Mouse (Mus musculus) macrophage (primary cell): ENCODE results near the gene Retreg3. TPM values are rescaled to one million over a fixed set of nuclear protein-coding genes. Genes with fewer than 3 reads are reported as not detected.

Experiments
- H3K27ac ChIP-seq: fragments of 350-480 bp; formaldehyde crosslinking; 2 replicates; pipeline ENCODE4 v1.9.0; 2021
- H3K36me3 ChIP-seq: fragments of 350-480 bp; formaldehyde crosslinking; 2 replicates; pipeline ENCODE4 v1.9.0; 2021; ENCODE audit errors: inconsistent target
- H3K4me3 ChIP-seq: fragments of 350-480 bp; formaldehyde crosslinking; 2 replicates; pipeline ENCODE4 v1.9.0; 2021; ENCODE audit errors: inconsistent target
- H3K79me2 ChIP-seq: fragments of 350-480 bp; formaldehyde crosslinking; 2 replicates; pipeline ENCODE4 v1.9.0; 2021; ENCODE audit errors: inconsistent target
- WGBS: methylation state at CpG from one replicate; pipeline ENCODE4 v1.1.7; 2026; ENCODE audit warnings: inconsistent platforms; ENCODE audit not compliant: missing documents; 5-methylcytosine and 5-hydroxymethylcytosine counted together
- polyA plus RNA-seq: library from polyadenylated mRNA; stranded (reverse); fragments of 250-400 nt; gene quantifications from 3 replicates; pipeline ENCODE4 v1.2.4, GENCODE M21; 2018; ENCODE audit warnings: inconsistent platforms

Gene Retreg3
- polyA plus RNA-seq, 1 experiment from 2014 or later, result 38.2 TPM

DNA sequence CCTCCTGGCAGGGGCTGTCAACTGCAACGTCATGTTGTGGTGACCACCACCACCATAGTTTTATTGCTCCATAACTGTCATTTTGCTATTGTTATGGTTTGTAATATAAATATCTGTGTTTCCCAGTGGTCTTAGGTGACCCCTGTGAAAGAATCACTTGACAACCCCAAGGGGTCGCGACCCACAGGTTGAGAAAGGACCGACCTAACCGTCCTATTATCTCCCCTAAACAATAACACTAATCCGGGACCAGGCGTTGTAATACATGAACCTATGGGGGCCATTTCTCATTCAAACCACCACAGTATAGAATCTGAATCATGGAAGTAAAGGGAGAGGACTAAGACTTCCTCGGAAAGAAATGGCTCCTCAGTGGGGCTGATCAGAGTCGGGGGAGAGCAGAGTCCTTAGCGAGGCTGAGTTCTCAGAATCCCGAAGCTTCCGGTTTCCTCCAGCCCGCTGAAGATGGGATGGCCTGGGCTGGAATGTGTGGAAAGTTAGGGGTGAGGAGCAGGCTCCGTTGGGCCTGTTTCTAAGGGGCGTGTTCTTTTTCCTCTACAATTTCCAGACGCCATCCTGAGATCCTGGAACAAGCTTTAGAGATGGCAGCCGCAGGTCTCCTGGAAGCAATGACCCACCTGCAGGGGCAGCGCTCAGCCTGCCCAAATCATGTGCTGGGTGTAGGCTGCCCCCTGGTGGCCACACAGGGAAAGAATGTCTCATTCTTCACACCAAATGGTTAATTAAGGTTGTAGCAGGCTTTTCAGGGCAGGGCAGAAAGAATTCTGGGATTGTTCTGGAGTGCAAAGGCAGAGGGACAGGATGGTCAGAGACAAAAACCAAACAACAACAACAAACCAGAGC lies 52.9 kb downstream of the Retreg3 start:
- 39% methylated on average over 18 of the region's 18 CpGs for WGBS
- no peak overlapping the region for H3K4me3 ChIP-seq
- peaks cover 15% of the 10 kb centered on the region; the same call in 1 of the 2 replicates for H3K79me2 ChIP-seq
- no peak overlapping the region for H3K27ac ChIP-seq
- peaks cover 8% of the 10 kb centered on the region; the same call in 1 of the 2 replicates for H3K36me3 ChIP-seq

DNA sequence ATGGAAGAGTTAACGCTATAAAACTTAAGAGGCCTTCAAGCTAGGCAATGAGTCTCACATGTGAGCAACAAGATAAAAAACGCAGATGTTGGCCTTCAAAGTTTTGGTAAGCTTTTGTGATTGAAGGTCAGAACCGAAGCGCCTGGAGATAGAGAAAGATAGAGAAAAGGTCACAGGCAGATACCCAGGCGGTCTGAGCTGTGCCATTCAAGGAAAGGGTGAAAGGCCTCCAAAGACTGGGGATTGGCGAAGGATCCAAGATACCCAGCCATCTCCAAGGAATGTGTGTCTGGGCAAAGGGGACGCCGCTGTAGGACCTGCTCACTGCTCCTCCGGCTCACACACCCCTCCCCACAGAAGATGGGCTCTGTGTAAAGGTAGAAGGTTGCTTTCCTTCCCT lies 54.7 kb downstream of the Retreg3 start:
- 94% methylated on average over 9 of the region's 9 CpGs for WGBS
- no peaks in the 10 kb centered on the region for H3K79me2 ChIP-seq
- H3K36me3 ChIP-seq, result peaks cover 14% of the 10 kb centered on the region; the same call in 1 of the 2 replicates
- no peak overlapping the region for H3K27ac ChIP-seq
- H3K4me3 ChIP-seq, result no peak overlapping the region

- Histone ChIP-seq H3K4me3 (no peak overlapping the region), H3K36me3 (peaks cover 17% of the 10 kb centered on the region; the same call in 1 of the 2 replicates), H3K27ac (no peak overlapping the region), H3K79me2 (no peaks in the 10 kb centered on the region)
- 89% methylated on average over 4 of the region's 4 CpGs for WGBS
These were observed 55.2 kb downstream of the Retreg3 start for GRCm38 (mm10) chr11:101064462-101064861.

- Histone ChIP-seq H3K79me2 (no peaks in the 10 kb centered on the region), H3K36me3 (peaks cover 18% of the 10 kb centered on the region; the same call in 1 of the 2 replicates), H3K4me3 (no peak overlapping the region), H3K27ac (peak overlapping the region; percentile 71)
- 10% methylated on average over 12 of the region's 12 CpGs for WGBS
These were observed 55.9 kb downstream of the Retreg3 start for GRCm38 (mm10) chr11:101063676-101064327.

GRCm38 (mm10) chr11:101062971-101063675 lies 56.6 kb downstream of the Retreg3 start:
- Histone ChIP-seq H3K36me3 (peaks cover 25% of the 10 kb centered on the region; the same call in 1 of the 2 replicates), H3K79me2 (no peaks in the 10 kb centered on the region; the same call in 1 of the 2 replicates), H3K4me3 (no peak overlapping the region), H3K27ac (peak overlapping the region; percentile 71)
- WGBS, result 56% methylated on average over 13 of the region's 14 CpGs

- H3K79me2 ChIP-seq, result no peaks in the 10 kb centered on the region; the same call in 1 of the 2 replicates
- 42% methylated on average over 12 of the region's 12 CpGs for WGBS
- H3K36me3 ChIP-seq, result peaks cover 32% of the 10 kb centered on the region
- H3K4me3 ChIP-seq, result no peak overlapping the region
- peak overlapping the region; percentile 21; the same call in 1 of the 2 replicates for H3K27ac ChIP-seq
These were observed 57.4 kb downstream of the Retreg3 start for GRCm38 (mm10) chr11:101062165-101062884.

- no peak overlapping the region for H3K4me3 ChIP-seq
- H3K27ac ChIP-seq, result no peak overlapping the region
- H3K36me3 ChIP-seq, result peaks cover 45% of the 10 kb centered on the region
- H3K79me2 ChIP-seq, result no peaks in the 10 kb centered on the region; the same call in 1 of the 2 replicates
- 98% methylated on average over 5 of the region's 5 CpGs for WGBS
These were observed 58.6 kb downstream of the Retreg3 start for GRCm38 (mm10) chr11:101061049-101061448.

- no peaks in the 10 kb centered on the region; the same call in 1 of the 2 replicates for H3K79me2 ChIP-seq
- WGBS, result 53% methylated on average over 8 of the region's 8 CpGs
- H3K27ac ChIP-seq, result no peak overlapping the region
- H3K4me3 ChIP-seq, result no peak overlapping the region
- H3K36me3 ChIP-seq, result peaks cover 54% of the 10 kb centered on the region
These were observed 59.6 kb downstream of the Retreg3 start for GRCm38 (mm10) chr11:101060126-101060525.

GRCm38 (mm10) chr11:101059473-101059872 lies 60.2 kb downstream of the Retreg3 start:
- no peak overlapping the region for H3K27ac ChIP-seq
- WGBS, result 91% methylated on average over 10 of the region's 10 CpGs

DNA sequence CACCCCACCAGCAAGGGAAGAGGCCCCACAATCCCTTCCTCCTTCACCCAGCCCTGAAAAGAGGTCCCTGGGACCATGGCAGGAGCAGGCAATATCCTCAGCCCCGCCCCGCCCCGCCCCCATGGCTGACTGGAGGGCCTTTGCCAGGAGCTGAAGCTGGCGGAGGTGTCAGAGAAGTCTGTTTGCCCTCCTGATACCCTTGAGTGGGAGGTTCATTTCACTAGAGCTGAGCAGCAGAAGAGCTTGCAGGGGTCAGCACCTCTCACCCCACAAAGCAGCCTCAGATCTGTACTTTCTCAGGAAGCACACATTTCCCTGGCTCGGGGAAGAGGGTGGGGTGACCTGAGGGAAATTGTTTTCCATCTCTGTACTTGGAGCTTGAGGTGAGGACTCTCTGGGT lies 61.0 kb downstream of the Retreg3 start:
- 80% methylated on average over 5 of the region's 5 CpGs for WGBS
- H3K79me2 ChIP-seq, result no peaks in the 10 kb centered on the region; the same call in 1 of the 2 replicates
- no peak overlapping the region for H3K27ac ChIP-seq
- H3K36me3 ChIP-seq, result peaks cover 68% of the 10 kb centered on the region
- no peak overlapping the region for H3K4me3 ChIP-seq

More at GRCm38 (mm10) chr11:101059473-101059872, 60.2 kb downstream of the Retreg3 start:
- H3K79me2 ChIP-seq, result no peaks in the 10 kb centered on the region; the same call in 1 of the 2 replicates
- H3K36me3 ChIP-seq, result peaks cover 60% of the 10 kb centered on the region
- H3K4me3 ChIP-seq, result no peak overlapping the region

DNA sequence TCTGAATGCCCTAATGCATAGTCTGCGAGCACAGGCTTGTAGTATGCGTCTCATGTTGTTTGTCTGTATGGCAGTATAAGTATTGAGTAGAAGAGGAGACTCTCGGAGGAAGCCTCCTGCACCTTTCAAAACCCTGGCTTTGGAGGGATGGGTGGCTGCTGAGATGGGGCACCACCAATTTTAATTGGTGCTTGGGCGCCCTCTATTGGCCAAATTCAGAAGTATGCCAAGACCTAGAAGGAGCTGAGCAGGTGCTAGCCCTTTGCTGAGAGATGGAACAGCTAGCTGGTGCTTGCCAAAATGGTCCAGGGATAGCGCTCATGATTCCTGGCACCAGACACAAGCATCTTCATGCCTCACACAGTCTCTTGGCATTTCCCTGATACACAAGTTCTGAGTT lies 61.8 kb downstream of the Retreg3 start:
- peaks cover 76% of the 10 kb centered on the region for H3K36me3 ChIP-seq

DNA sequence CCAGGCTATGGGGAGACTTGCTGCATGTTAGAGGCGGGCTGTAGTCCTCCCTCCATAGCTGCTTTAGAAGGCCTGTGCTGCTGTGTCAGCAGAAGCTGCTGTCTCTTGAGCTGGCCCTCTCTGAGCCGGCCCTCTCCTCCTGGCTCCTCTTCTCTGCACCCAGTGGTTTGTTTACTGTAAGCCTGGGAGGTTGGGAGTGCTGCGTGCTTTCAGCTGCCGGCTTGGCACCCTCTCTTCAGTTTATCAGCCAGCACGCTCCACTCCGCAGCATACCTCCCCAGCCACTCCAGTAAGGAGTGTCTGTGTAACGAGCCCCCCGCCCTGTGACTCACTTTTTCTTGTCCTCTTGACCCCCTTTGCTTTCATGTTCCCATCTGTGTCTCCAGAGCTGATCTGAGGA lies 62.8 kb downstream of the Retreg3 start:
- Histone ChIP-seq H3K79me2 (no peaks in the 10 kb centered on the region; the same call in 1 of the 2 replicates), H3K27ac (no peak overlapping the region), H3K36me3 (peaks cover 79% of the 10 kb centered on the region), H3K4me3 (no peak overlapping the region)
- WGBS, result 94% methylated on average over 8 of the region's 8 CpGs

More for the DNA sequence above, 61.8 kb downstream of the Retreg3 start:
- Histone ChIP-seq H3K79me2 (no peaks in the 10 kb centered on the region; the same call in 1 of the 2 replicates), H3K27ac (no peak overlapping the region), H3K4me3 (no peak overlapping the region)
- 38% methylated on average over 5 of the region's 5 CpGs for WGBS

GRCm38 (mm10) chr11:101055418-101055817 lies 64.3 kb downstream of the Retreg3 start:
- Histone ChIP-seq H3K4me3 (no peak overlapping the region), H3K79me2 (no peaks in the 10 kb centered on the region; the same call in 1 of the 2 replicates), H3K27ac (no peak overlapping the region), H3K36me3 (peaks cover 91% of the 10 kb centered on the region)
- 96% methylated on average over 14 of the region's 14 CpGs for WGBS

- peaks cover 99% of the 10 kb centered on the region for H3K36me3 ChIP-seq
These were observed 65.7 kb downstream of the Retreg3 start for GRCm38 (mm10) chr11:101053974-101054373.

More at GRCm38 (mm10) chr11:101053974-101054373, 65.7 kb downstream of the Retreg3 start:
- 100% methylated on average over 1 of the region's 1 CpGs for WGBS
- Histone ChIP-seq H3K27ac (no peak overlapping the region), H3K79me2 (no peaks in the 10 kb centered on the region; the same call in 1 of the 2 replicates), H3K4me3 (no peak overlapping the region)
